ENCODE assay signal across 18 mouse cellular contexts in genomic region chr6:89402406-89402805, GRCm38 (mm10). TPM values are rescaled to one million over a fixed set of nuclear protein-coding genes. Genes with fewer than 3 reads are reported as not detected.
DNase-seq lines count a peak whose midpoint lies in the region; ATAC-seq and TF ChIP-seq lines count a peak whose summit lies in the region.
"Had no signal": no experiment of that assay in that cellular context is flagged by ENCODE, and none has a peak within 500 bp of the region (broad histone marks: within the 10 kb centered on the region; RNA-seq: fewer than 3 reads in every experiment).

No protein-coding gene starts in this region.

- no peaks in the 10 kb centered on the region for H3K36me3 ChIP-seq in forebrain, embryonic 12.5 days (replicated peaks)
- no peaks in the 10 kb centered on the region for H3K36me3 ChIP-seq in forebrain, embryonic 11.5 days (ENCODE audit: control insufficient read depth, insufficient read depth, low read length)
- no peaks in the 10 kb centered on the region for H3K36me3 ChIP-seq in kidney, embryonic 14.5 days (ENCODE audit: control insufficient read depth, insufficient read depth, low read length)
- no peaks in the 10 kb centered on the region for H3K36me3 ChIP-seq in forebrain, embryonic 16.5 days (ENCODE audit: control insufficient read depth, insufficient read depth)
- H3K36me3 ChIP-seq: hindbrain, embryonic 12.5 days; hindbrain, embryonic 15.5 days had no signal

- peaks cover 6% of the 10 kb centered on the region; the same call in 1 of the 2 replicates for H3K27me3 ChIP-seq in forebrain, embryonic 12.5 days
- no peaks in the 10 kb centered on the region for H3K27me3 ChIP-seq in forebrain, embryonic 11.5 days (ENCODE audit: control insufficient read depth, insufficient read depth, low read length)
- H3K27me3 ChIP-seq in kidney, embryonic 14.5 days (ENCODE audit: control insufficient read depth, insufficient read depth, low read length) = no peaks in the 10 kb centered on the region
- H3K27me3 ChIP-seq in forebrain, embryonic 16.5 days (replicated peaks; ENCODE audit: control insufficient read depth, insufficient read depth, low read length) = no peaks in the 10 kb centered on the region
- H3K27me3 ChIP-seq: hindbrain, embryonic 12.5 days; hindbrain, embryonic 15.5 days had no signal

- H3K9ac ChIP-seq in forebrain, embryonic 12.5 days = no peak overlapping the region
- no peak overlapping the region for H3K9ac ChIP-seq in forebrain, embryonic 11.5 days (ENCODE audit: low read length)
- no peak overlapping the region for H3K9ac ChIP-seq in kidney, embryonic 14.5 days (ENCODE audit: low read depth, low read length)
- H3K9ac ChIP-seq in forebrain, embryonic 16.5 days (replicated peaks; ENCODE audit: low read depth, low read length) = no peak overlapping the region
- H3K9ac ChIP-seq: hindbrain, embryonic 12.5 days; hindbrain, embryonic 15.5 days had no signal

- 33% methylated on average over 2 of the region's 2 CpGs for WGBS in forebrain, embryonic 12.5 days
- 69% methylated on average over 2 of the region's 2 CpGs for WGBS in forebrain, embryonic 11.5 days
- 75% methylated on average over 2 of the region's 2 CpGs for WGBS in kidney, embryonic 14.5 days
- 19% methylated on average over 2 of the region's 2 CpGs for WGBS in forebrain, embryonic 16.5 days

- DNase-seq in forebrain, embryonic 11.5 days (ENCODE audit: low spot score) = no peak
- DNase-seq in kidney, postnatal 14 days = peak; percentile 21
- no peak for DNase-seq in layer of hippocampus, adult 2 months (ENCODE audit: low spot score in 2 of 2)
- no peak for DNase-seq in frontal cortex, postnatal 25 days (ENCODE audit: low spot score in 2 of 2)
- DNase-seq: adrenal gland, adult 8-10 months; adrenal gland, postnatal 25 days; cerebellum, adult 18-20 months; cerebellum, adult 9-10 months; cerebellum, postnatal 14 days; gastrocnemius, postnatal 14 days; heart, adult 11 months had no signal

- no peak for TF ChIP-seq CTCF in layer of hippocampus, adult 2 months (conservative IDR thresholded peaks at IDR 0.05)

- no peak overlapping the region for H3K27ac ChIP-seq in forebrain, embryonic 12.5 days
- H3K27ac ChIP-seq in forebrain, embryonic 11.5 days (ENCODE audit: low read depth, low read length) = no peak overlapping the region
- no peak overlapping the region for H3K27ac ChIP-seq in kidney, embryonic 14.5 days (ENCODE audit: low read depth, low read length)
- H3K27ac ChIP-seq in forebrain, embryonic 16.5 days (ENCODE audit: low read length) = no peak overlapping the region
- H3K27ac ChIP-seq in layer of hippocampus, adult 2 months = no peak overlapping the region
- H3K27ac ChIP-seq: hindbrain, embryonic 12.5 days; hindbrain, embryonic 15.5 days had no signal

- no peak overlapping the region for H3K4me3 ChIP-seq in forebrain, embryonic 12.5 days (replicated peaks)
- no peak overlapping the region for H3K4me3 ChIP-seq in forebrain, embryonic 11.5 days (ENCODE audit: low read depth, low read length)
- no peak overlapping the region for H3K4me3 ChIP-seq in kidney, embryonic 14.5 days (ENCODE audit: low read length)
- no peak overlapping the region for H3K4me3 ChIP-seq in forebrain, embryonic 16.5 days (replicated peaks; ENCODE audit: low read length)
- H3K4me3 ChIP-seq in layer of hippocampus, adult 2 months = no peak overlapping the region
- H3K4me3 ChIP-seq: hindbrain, embryonic 12.5 days; hindbrain, embryonic 15.5 days had no signal

- no peaks in the 10 kb centered on the region for H3K9me3 ChIP-seq in forebrain, embryonic 12.5 days
- H3K9me3 ChIP-seq in forebrain, embryonic 11.5 days (ENCODE audit: control insufficient read depth, low read length) = no peaks in the 10 kb centered on the region
- H3K9me3 ChIP-seq in kidney, embryonic 14.5 days (ENCODE audit: control insufficient read depth, low read length) = no peaks in the 10 kb centered on the region
- no peaks in the 10 kb centered on the region for H3K9me3 ChIP-seq in forebrain, embryonic 16.5 days (ENCODE audit: control insufficient read depth, low read length)
- H3K9me3 ChIP-seq: hindbrain, embryonic 12.5 days; hindbrain, embryonic 15.5 days had no signal

- peak; percentile 61; the same call in 1 of the 2 replicates for ATAC-seq in forebrain, embryonic 12.5 days (ENCODE audit: low FRiP score)
- ATAC-seq in forebrain, embryonic 11.5 days (replicated peaks; ENCODE audit: low FRiP score) = no peak
- no peak for ATAC-seq in kidney, embryonic 14.5 days (ENCODE audit: low FRiP score, low TSS enrichment)
- 0 out of 2 replicates have a peak, but pooled peaks have one; percentile 40 for ATAC-seq in forebrain, embryonic 16.5 days
- ATAC-seq: activated CD4-positive, CD25-positive, alpha-beta regulatory T cell, adult 4 months had no signal

- peaks cover 4% of the 10 kb centered on the region for H3K4me1 ChIP-seq in forebrain, embryonic 12.5 days
- H3K4me1 ChIP-seq in forebrain, embryonic 11.5 days (replicated peaks; ENCODE audit: control insufficient read depth, insufficient read depth, low read length) = no peaks in the 10 kb centered on the region
- no peaks in the 10 kb centered on the region for H3K4me1 ChIP-seq in kidney, embryonic 14.5 days (ENCODE audit: control insufficient read depth, insufficient read depth, low read length)
- H3K4me1 ChIP-seq in forebrain, embryonic 16.5 days (replicated peaks; ENCODE audit: control insufficient read depth, insufficient read depth, low read length) = peaks cover 15% of the 10 kb centered on the region
- H3K4me1 ChIP-seq: hindbrain, embryonic 12.5 days had no signal

- no peak overlapping the region for H3K4me2 ChIP-seq in forebrain, embryonic 12.5 days
- no peak overlapping the region for H3K4me2 ChIP-seq in forebrain, embryonic 11.5 days (ENCODE audit: low read depth, low read length, severe bottlenecking)
- no peak overlapping the region for H3K4me2 ChIP-seq in kidney, embryonic 14.5 days (replicated peaks; ENCODE audit: low read depth, low read length)
- H3K4me2 ChIP-seq in forebrain, embryonic 16.5 days (ENCODE audit: low read length) = no peak overlapping the region
- H3K4me2 ChIP-seq: heart, embryonic 11.5 days; hindbrain, embryonic 12.5 days; hindbrain, embryonic 15.5 days had no signal

RNA-seq across cellular contexts. Expression of gene Plxna1, which starts 40.0 kb away (rescaled TPM):
- 52.3 and 56.8 TPM in 2 replicates for polyA plus RNA-seq in forebrain, embryonic 12.5 days (2016; fragmentation: Nextera tagmentation; extraction: Ambion mirVana)
- 38.0 and 41.5 TPM in 2 replicates for polyA plus RNA-seq in forebrain, embryonic 11.5 days (2014; fragmentation: Nextera tagmentation; extraction: Ambion mirVana)
- 15.4 and 28.0 TPM in 2 replicates for polyA plus RNA-seq in kidney, embryonic 14.5 days (2014; fragmentation: Nextera tagmentation; extraction: Ambion mirVana)
- 44.1 and 47.8 TPM in 2 replicates for polyA plus RNA-seq in forebrain, embryonic 16.5 days (2015; fragmentation: Nextera tagmentation; extraction: Ambion mirVana)
- total RNA-seq in layer of hippocampus, adult 2 months (2021) = 100 to 1,000 TPM; 108 to 120 TPM

Comparison
In these comparisons a context has a peak if more than half of its experiments do, and no peak if none do; other contexts are left out.
1. ATAC-seq: peak in forebrain, embryonic 12.5 days (single experiment) and forebrain, embryonic 16.5 days (single experiment); none in forebrain, embryonic 11.5 days (single experiment) and kidney, embryonic 14.5 days (single experiment).